ENCODE assay signal across 15 mouse cellular contexts in genomic region chr3:86602284-86602683, GRCm38 (mm10). TPM values are rescaled to one million over a fixed set of nuclear protein-coding genes. Genes with fewer than 3 reads are reported as not detected.
A peak's percentile ranks its signal among the peaks of the same experiment; 100 is the strongest.
DNase-seq lines count a peak whose midpoint lies in the region; ATAC-seq lines count a peak whose summit lies in the region.
"Had no signal": no experiment of that assay in that cellular context is flagged by ENCODE, and none has a peak within 500 bp of the region (broad histone marks: within the 10 kb centered on the region; RNA-seq: fewer than 3 reads in every experiment).

No protein-coding gene starts in this region.

- DNase-seq in hindbrain, embryonic 11.5 days (ENCODE audit: low spot score): peak; percentile 43
- DNase-seq in hindbrain, embryonic 10.5 days (ENCODE audit: low spot score): no peak
- DNase-seq in forebrain, embryonic 14.5 days (ENCODE audit: low spot score): peak; percentile 57
- DNase-seq in hindlimb bud, embryonic 11.5 days (ENCODE audit: extremely low spot score, low read depth, low spot score): peak; percentile 8
- DNase-seq in retina, embryonic 14.5 days (ENCODE audit: low spot score): peak; percentile 78
- DNase-seq in right cerebral cortex, adult 18-20 months: no peak
- no peak for DNase-seq in spleen, postnatal 4 days (ENCODE audit: low spot score in 2 of 2)
- no peak for DNase-seq in thymus, postnatal 36 days
- DNase-seq: adrenal gland, postnatal 14 days; cerebellum, postnatal 14 days; heart, adult 2 months; heart, postnatal 14 days; kidney, adult 11 months; liver; lung, embryonic 14.5 days had no signal

- WGBS in hindbrain, embryonic 11.5 days: 61% methylated on average over 3 of the region's 3 CpGs
- 58% methylated on average over 3 of the region's 3 CpGs for WGBS in hindbrain, embryonic 10.5 days
- WGBS in forebrain, embryonic 14.5 days: 29% methylated on average over 3 of the region's 3 CpGs

- no peaks in the 10 kb centered on the region for H3K9me3 ChIP-seq in hindbrain, embryonic 11.5 days (ENCODE audit: control insufficient read depth, low read length)
- H3K9me3 ChIP-seq in hindbrain, embryonic 10.5 days: no peaks in the 10 kb centered on the region
- H3K9me3 ChIP-seq in forebrain, embryonic 14.5 days (replicated peaks; ENCODE audit: control insufficient read depth, low read length): no peaks in the 10 kb centered on the region

- H3K36me3 ChIP-seq in hindbrain, embryonic 11.5 days (ENCODE audit: control insufficient read depth, insufficient read depth, low read length): no peaks in the 10 kb centered on the region
- H3K36me3 ChIP-seq in hindbrain, embryonic 10.5 days: no peaks in the 10 kb centered on the region
- no peaks in the 10 kb centered on the region for H3K36me3 ChIP-seq in forebrain, embryonic 14.5 days (ENCODE audit: control insufficient read depth, insufficient read depth, low read length)

- 0 out of 2 replicates have a peak, but pooled peaks have one; percentile 56 for ATAC-seq in hindbrain, embryonic 11.5 days (ENCODE audit: low FRiP score)
- peak; percentile 55; the same call in 1 of the 2 replicates for ATAC-seq in forebrain, embryonic 14.5 days

- no peaks in the 10 kb centered on the region for H3K4me1 ChIP-seq in hindbrain, embryonic 11.5 days (replicated peaks; ENCODE audit: control insufficient read depth, insufficient read depth, low read length)
- H3K4me1 ChIP-seq in hindbrain, embryonic 10.5 days (replicated peaks): 0 out of 2 replicates have a peak, but pooled peaks cover 3% of the 10 kb centered on the region
- H3K4me1 ChIP-seq in forebrain, embryonic 14.5 days (ENCODE audit: control insufficient read depth, insufficient read depth, low read length): no peaks in the 10 kb centered on the region; the same call in 1 of the 2 replicates

- H3K27me3 ChIP-seq in hindbrain, embryonic 11.5 days (ENCODE audit: control insufficient read depth, insufficient read depth, low read length): no peaks in the 10 kb centered on the region
- no peaks in the 10 kb centered on the region for H3K27me3 ChIP-seq in hindbrain, embryonic 10.5 days (ENCODE audit: insufficient read depth, poor library complexity, severe bottlenecking)
- H3K27me3 ChIP-seq in forebrain, embryonic 14.5 days (replicated peaks; ENCODE audit: control insufficient read depth, insufficient read depth, low read length): no peaks in the 10 kb centered on the region

- H3K27ac ChIP-seq in hindbrain, embryonic 11.5 days (ENCODE audit: low read depth, low read length): no peak overlapping the region
- no peak overlapping the region for H3K27ac ChIP-seq in hindbrain, embryonic 10.5 days
- no peak overlapping the region for H3K27ac ChIP-seq in forebrain, embryonic 14.5 days (ENCODE audit: low read depth, low read length)
- H3K27ac ChIP-seq: heart, adult 2 months had no signal

- H3K4me2 ChIP-seq in hindbrain, embryonic 11.5 days (replicated peaks; ENCODE audit: low read depth, low read length): no peak overlapping the region
- H3K4me2 ChIP-seq in forebrain, embryonic 14.5 days (ENCODE audit: low read length): no peak overlapping the region
- H3K4me2 ChIP-seq: lung, embryonic 14.5 days had no signal

- H3K4me3 ChIP-seq in hindbrain, embryonic 11.5 days (ENCODE audit: low read depth, low read length): no peak overlapping the region
- no peak overlapping the region for H3K4me3 ChIP-seq in hindbrain, embryonic 10.5 days
- H3K4me3 ChIP-seq in forebrain, embryonic 14.5 days (ENCODE audit: low read depth, low read length): no peak overlapping the region
- H3K4me3 ChIP-seq: heart, adult 2 months had no signal

- no peak overlapping the region for H3K9ac ChIP-seq in hindbrain, embryonic 11.5 days (ENCODE audit: low read depth, low read length)
- no peak overlapping the region for H3K9ac ChIP-seq in forebrain, embryonic 14.5 days (ENCODE audit: low read length)
- H3K9ac ChIP-seq: lung, embryonic 14.5 days had no signal

RNA-seq across cellular contexts. Expression of gene Mab21l2, which starts 53.9 kb away (rescaled TPM):
- polyA plus RNA-seq in hindbrain, embryonic 11.5 days (2014; fragmentation: Nextera tagmentation; extraction: Ambion mirVana): 151 and 155 TPM in 2 replicates
- 37.6 and 121 TPM in 2 replicates for polyA plus RNA-seq in hindbrain, embryonic 10.5 days (2016; fragmentation: Nextera tagmentation; extraction: Ambion mirVana)
- polyA plus RNA-seq in forebrain, embryonic 14.5 days (2014; fragmentation: Nextera tagmentation; extraction: Ambion mirVana): 2.9 and 3.0 TPM in 2 replicates

Comparison
In these comparisons a context has a peak if more than half of its experiments do, and no peak if none do; other contexts are left out.
1. DNase-seq: peak in hindbrain, embryonic 11.5 days (single experiment), forebrain, embryonic 14.5 days (single experiment), hindlimb bud, embryonic 11.5 days (single experiment) and retina, embryonic 14.5 days (single experiment); none in hindbrain, embryonic 10.5 days (single experiment), right cerebral cortex, adult 18-20 months (single experiment), spleen, postnatal 4 days (0 of 2) and thymus, postnatal 36 days (0 of 2).